Mouse (Mus musculus) MEL (cell line): Measurements from ENCODE around the gene Me3. TPM values are rescaled to one million over a fixed set of nuclear protein-coding genes. Genes with fewer than 3 reads are reported as not detected.

Source experiments
- DNase-seq: peaks from one replicate; pipeline ENCODE4 v3.0.0; 2011; ENCODE audit warnings: low read depth, low spot score
- H3K27ac ChIP-seq: 2 replicates; pipeline ENCODE4 v1.5.1; 2012; ENCODE audit warnings: low read depth, mild to moderate bottlenecking, control low read depth, low read length, moderate library complexity; ENCODE audit not compliant: control insufficient read depth
- H3K27me3 ChIP-seq, 2 experiments: fragments of 150-350 bp in 1 of 2; sonication (generic) in 1 of 2; 2 replicates each; pipeline ENCODE4 v1.6.1; 2012; ENCODE audit warnings: low read length in 2 of 2, mild to moderate bottlenecking in 2 of 2, improper control_type of control experiment in 1 of 2, moderate library complexity in 1 of 2; ENCODE audit not compliant: insufficient read depth in 2 of 2, control insufficient read depth in 1 of 2
- H3K36me3 ChIP-seq, 2 experiments: 2 replicates each; pipeline ENCODE4 v1.6.1; 2012 to 2014; ENCODE audit warnings: low read length in 2 of 2, improper control_type of control experiment in 1 of 2, inconsistent platforms in 1 of 2, mild to moderate bottlenecking in 1 of 2; ENCODE audit not compliant: insufficient read depth in 2 of 2, control insufficient read depth in 1 of 2
- H3K4me1 ChIP-seq, 2 experiments: fragments of 150-350 bp in 1 of 2; sonication (generic) in 1 of 2; 2 replicates each; pipeline ENCODE4 v1.6.1; 2012; ENCODE audit warnings: low read length in 2 of 2, improper control_type of control experiment in 1 of 2, mild to moderate bottlenecking in 1 of 2; ENCODE audit not compliant: insufficient read depth in 2 of 2, control insufficient read depth in 1 of 2
- H3K4me3 ChIP-seq, 2 experiments: fragments of 150-350 bp in 1 of 2; sonication (generic) in 1 of 2; 2 replicates each; pipeline ENCODE4 v1.5.1; 2012; ENCODE audit warnings: low read depth in 2 of 2, low read length in 2 of 2, mild to moderate bottlenecking in 2 of 2, moderate library complexity in 2 of 2, control low read depth in 1 of 2, improper control_type of control experiment in 1 of 2; ENCODE audit not compliant: control insufficient read depth in 1 of 2, insufficient read depth in 1 of 2
- H3K79me2 ChIP-seq: 2 replicates; pipeline ENCODE4 v1.6.1; 2012; ENCODE audit warnings: mild to moderate bottlenecking, low read length, moderate library complexity; ENCODE audit not compliant: control insufficient read depth, poor library complexity, insufficient read depth
- H3K9ac ChIP-seq: 2 replicates; pipeline ENCODE4 v1.6.1; 2012; ENCODE audit warnings: low read depth, mild to moderate bottlenecking, control low read depth, low read length, moderate library complexity; ENCODE audit not compliant: control insufficient read depth, poor library complexity, severe bottlenecking
- H3K9me3 ChIP-seq: fragments of 150-350 bp; sonication (generic); replicated peaks from 2 replicates; pipeline ENCODE4 v1.6.1; 2012; ENCODE audit warnings: mild to moderate bottlenecking, low read length, improper control_type of control experiment, moderate library complexity; ENCODE audit not compliant: insufficient read depth
- BHLHE40 ChIP-seq: IDR thresholded peaks from 2 replicates; pipeline ENCODE4 v1.6.1; 2012; ENCODE audit warnings: low read depth, mild to moderate bottlenecking, inconsistent platforms, low read length, improper control_type of control experiment, borderline replicate concordance
- CHD2 ChIP-seq: IDR thresholded peaks from 2 replicates; pipeline ENCODE4 v1.6.1; 2011; ENCODE audit warnings: low read length, improper control_type of control experiment
- EP300 ChIP-seq, 2 experiments: IDR thresholded peaks; 2 replicates each; pipeline ENCODE4 v1.6.1; 2011; ENCODE audit warnings: improper control_type of control experiment in 2 of 2, low read length in 2 of 2, low read depth in 1 of 2, mild to moderate bottlenecking in 1 of 2
- ETS1 ChIP-seq: IDR thresholded peaks from 2 replicates; pipeline ENCODE4 v1.6.1; 2012; ENCODE audit warnings: low read depth, mild to moderate bottlenecking, inconsistent platforms, low read length, improper control_type of control experiment, moderate library complexity
- HCFC1 ChIP-seq: IDR thresholded peaks from 2 replicates; pipeline ENCODE4 v1.6.1; 2012; ENCODE audit warnings: low read depth, mild to moderate bottlenecking, inconsistent platforms, low read length, improper control_type of control experiment, moderate library complexity
- KAT2A ChIP-seq: conservative IDR thresholded peaks from 2 replicates; pipeline ENCODE4 v1.6.1; 2012; ENCODE audit warnings: low read depth, low read length, improper control_type of control experiment, inconsistent platforms
- MAZ ChIP-seq: IDR thresholded peaks from 2 replicates; pipeline ENCODE4 v1.6.1; 2012; ENCODE audit warnings: low read depth, mild to moderate bottlenecking, inconsistent platforms, low read length, improper control_type of control experiment
- MYC ChIP-seq: IDR thresholded peaks from 2 replicates; pipeline ENCODE4 v1.6.1; 2011; ENCODE audit warnings: low read depth, mild to moderate bottlenecking, low read length, improper control_type of control experiment, moderate library complexity
- NELFE ChIP-seq: IDR thresholded peaks from 2 replicates; pipeline ENCODE4 v1.6.1; 2011; ENCODE audit warnings: low read depth, low read length, improper control_type of control experiment
- NRF1 ChIP-seq: IDR thresholded peaks from 2 replicates; pipeline ENCODE4 v1.6.1; 2014; ENCODE audit warnings: low read depth, mild to moderate bottlenecking, inconsistent platforms, low read length, improper control_type of control experiment, moderate library complexity; ENCODE audit not compliant: poor library complexity, insufficient read depth, severe bottlenecking
- POLR2A ChIP-seq, 2 experiments: IDR thresholded peaks; 2 replicates each; pipeline ENCODE4 v1.6.1; 2011 to 2012; ENCODE audit warnings: low read length in 2 of 2, mild to moderate bottlenecking in 2 of 2, control low read depth in 1 of 2, improper control_type of control experiment in 1 of 2, low read depth in 1 of 2, moderate library complexity in 1 of 2; ENCODE audit not compliant: control insufficient read depth in 1 of 2, insufficient read depth in 1 of 2, poor library complexity in 1 of 2
- POLR2AphosphoS5 ChIP-seq: IDR thresholded peaks from 2 replicates; pipeline ENCODE4 v1.6.1; 2012; ENCODE audit warnings: low read depth, borderline replicate concordance, mild to moderate bottlenecking, inconsistent platforms, low read length, moderate library complexity, mixed read lengths
- RCOR1 ChIP-seq: IDR thresholded peaks from 2 replicates; pipeline ENCODE4 v1.6.1; 2012; ENCODE audit warnings: low read depth, mild to moderate bottlenecking, inconsistent platforms, low read length, improper control_type of control experiment
- SIN3A ChIP-seq: IDR thresholded peaks from 2 replicates; pipeline ENCODE4 v1.6.1; 2012; ENCODE audit warnings: low read length, improper control_type of control experiment, inconsistent platforms
- TBP ChIP-seq: IDR thresholded peaks from 2 replicates; pipeline ENCODE4 v1.8.0; 2011; ENCODE audit warnings: low read depth, low read length, improper control_type of control experiment
- TCF12 ChIP-seq: IDR thresholded peaks from 2 replicates; pipeline ENCODE4 v1.6.1; 2014; ENCODE audit warnings: low read depth, mild to moderate bottlenecking, inconsistent platforms, low read length, improper control_type of control experiment, moderate library complexity
- USF1 ChIP-seq: IDR thresholded peaks from 2 replicates; pipeline ENCODE4 v1.6.1; 2014; ENCODE audit warnings: low read depth, mild to moderate bottlenecking, inconsistent platforms, low read length, improper control_type of control experiment, moderate library complexity
- USF2 ChIP-seq, 2 experiments: IDR thresholded peaks; 2 replicates each; pipeline ENCODE4 v1.6.1; 2011 to 2012; ENCODE audit warnings: improper control_type of control experiment in 2 of 2, low read length in 2 of 2, borderline replicate concordance in 1 of 2, inconsistent platforms in 1 of 2, low read depth in 1 of 2, mild to moderate bottlenecking in 1 of 2; ENCODE audit not compliant: insufficient read depth in 1 of 2
- ZKSCAN1 ChIP-seq: IDR thresholded peaks from 2 replicates; pipeline ENCODE4 v1.6.1; 2012; ENCODE audit warnings: low read depth, mild to moderate bottlenecking, inconsistent platforms, low read length, improper control_type of control experiment, moderate library complexity
- ZMIZ1 ChIP-seq: IDR thresholded peaks from 2 replicates; pipeline ENCODE4 v1.6.1; 2012; ENCODE audit warnings: low read depth, mild to moderate bottlenecking, inconsistent platforms, low read length, improper control_type of control experiment, moderate library complexity
- ZNF384 ChIP-seq: IDR thresholded peaks from 2 replicates; pipeline ENCODE4 v1.6.1; 2012; ENCODE audit warnings: low read depth, mild to moderate bottlenecking, inconsistent platforms, low read length, improper control_type of control experiment
- polyA plus RNA-seq, 2 experiments: library from polyadenylated mRNA; stranded (reverse) in 1 of 2; unstranded in 1 of 2; fragments of >175 nt in 1 of 2; fragments of >200 nt in 1 of 2; gene quantifications; 2 replicates each; pipeline versions ENCODE4 v1.2.1 to v1.2.4; 2012; ENCODE audit warnings: low replicate concordance in 2 of 2, low read depth in 1 of 2; ENCODE audit not compliant: insufficient read length in 2 of 2, insufficient read depth in 1 of 2, missing spikeins in 1 of 2
- total RNA-seq: library from RNA; depleted of rRNA; stranded (reverse); fragments of 300-350 nt; gene quantifications from 2 replicates; pipeline ENCODE4 v1.2.3, GENCODE M21; 2012

The Me3 gene
- total and polyA plus RNA-seq, 3 experiments: 0.35 TPM; not detected in 2

DNA sequence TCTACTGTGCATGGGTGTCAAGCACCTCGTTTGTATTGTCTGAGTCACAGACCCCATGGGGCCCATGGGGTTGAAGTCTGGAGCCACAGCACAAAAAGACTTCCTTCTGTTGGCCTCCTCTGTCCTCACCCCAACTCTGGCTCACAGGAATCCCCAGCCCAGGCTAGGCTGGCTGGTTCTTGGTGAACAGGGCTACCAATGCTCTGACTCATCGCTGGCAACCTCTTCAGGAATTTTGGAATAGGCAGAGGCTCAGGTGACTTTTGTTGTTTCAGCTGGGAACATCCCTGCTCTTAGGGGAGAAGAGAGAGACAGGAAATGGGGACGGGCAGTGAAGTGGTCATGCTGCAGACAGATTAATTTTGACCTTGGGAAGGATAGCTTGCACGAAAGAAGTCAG is 205.6 kb downstream of the Me3 start:
- no peak overlapping the region for H3K27ac ChIP-seq
- H3K4me1 ChIP-seq: no peaks in the 10 kb centered on the region
- H3K27me3 ChIP-seq: no peaks in the 10 kb centered on the region
- DNase-seq: no peak
- H3K79me2 ChIP-seq: no peaks in the 10 kb centered on the region
- no peak overlapping the region for H3K4me3 ChIP-seq
- no peaks in the 10 kb centered on the region for H3K9me3 ChIP-seq
- TF ChIP-seq ETS1 (no peak), POLR2A (IDR thresholded peaks at IDR 0.05; ENCODE audit: control insufficient read depth in 1 of 2, insufficient read depth in 1 of 2, low read depth in 1 of 2, low read length in 2 of 2, poor library complexity in 1 of 2) (no peak), KAT2A (no peak), SIN3A (no peak), NRF1 (no peak), MAZ (no peak), HCFC1 (no peak), ZNF384 (no peak), USF1 (no peak), EP300 (IDR thresholded peaks at IDR 0.05; ENCODE audit: low read depth in 1 of 2, low read length in 2 of 2) (no peak), CHD2 (no peak), ZMIZ1 (no peak), RCOR1 (no peak), NELFE (no peak), POLR2AphosphoS5 (no peak), USF2 (IDR thresholded peaks at IDR 0.05; ENCODE audit: borderline replicate concordance in 1 of 2, insufficient read depth in 1 of 2, low read depth in 1 of 2, low read length in 2 of 2) (no peak), MYC (no peak), ZKSCAN1 (no peak)
- TF ChIP-seq, all 39 proteins: peak for 0
- Histone ChIP-seq H3K9ac (no peak overlapping the region), H3K36me3 (no peaks in the 10 kb centered on the region)

- Histone ChIP-seq H3K27me3 (no peaks in the 10 kb centered on the region), H3K9ac (no peak overlapping the region), H3K36me3 (no peaks in the 10 kb centered on the region), H3K4me3 (no peak overlapping the region), H3K79me2 (no peaks in the 10 kb centered on the region), H3K9me3 (no peaks in the 10 kb centered on the region), H3K4me1 (no peaks in the 10 kb centered on the region), H3K27ac (no peak overlapping the region)
- TF ChIP-seq TBP: no peak
- TF ChIP-seq TCF12: no peak
- TF ChIP-seq HCFC1: no peak
- TF ChIP-seq BHLHE40: no peak
- DNase-seq: no peak
Observed at GRCm38 (mm10) chr7:89839721-89840120, 207.5 kb downstream of the Me3 start.
